Mouse (Mus musculus): ENCODE results near the gene Plb1.

DNA sequence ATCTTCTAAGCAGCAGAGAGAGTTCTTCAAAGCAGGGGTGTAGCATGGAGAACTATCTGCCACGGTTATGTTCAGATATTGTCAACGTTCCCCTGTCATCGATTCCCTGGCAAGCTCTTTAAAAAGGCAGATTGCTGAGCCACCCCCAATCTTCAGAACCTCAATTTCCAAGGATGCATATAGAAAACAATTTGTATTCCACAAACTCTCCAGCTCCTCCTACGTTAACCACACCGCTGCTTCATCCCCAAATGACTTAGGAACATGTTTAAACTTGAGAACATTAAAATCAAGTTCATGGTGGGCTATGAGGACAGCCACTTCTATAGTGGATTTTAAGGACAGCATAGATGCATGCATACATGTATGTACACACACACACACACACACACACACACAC lies 138.7 kb downstream of the Plb1 start:
- TF ChIP-seq CHD2 (IDR thresholded peaks at IDR 0.05; ENCODE audit: low read length): no peak
- TF ChIP-seq JUN (IDR thresholded peaks at IDR 0.05; ENCODE audit: insufficient read depth, low read depth, low read length): no peak
- no peak for TF ChIP-seq POLR2A (IDR thresholded peaks at IDR 0.05; ENCODE audit: low read depth, low read length)
- TF ChIP-seq UBTF (IDR thresholded peaks at IDR 0.05; ENCODE audit: low read depth, low read length): no peak
